Mouse (Mus musculus): Measurements from ENCODE around the gene Ttc28. TPM values are rescaled to one million over a fixed set of nuclear protein-coding genes. Genes with fewer than 3 reads are reported as not detected.

Ttc28 gene
- polyA plus RNA-seq, 1 experiment from 2014 or later = 0.95 TPM

DNA sequence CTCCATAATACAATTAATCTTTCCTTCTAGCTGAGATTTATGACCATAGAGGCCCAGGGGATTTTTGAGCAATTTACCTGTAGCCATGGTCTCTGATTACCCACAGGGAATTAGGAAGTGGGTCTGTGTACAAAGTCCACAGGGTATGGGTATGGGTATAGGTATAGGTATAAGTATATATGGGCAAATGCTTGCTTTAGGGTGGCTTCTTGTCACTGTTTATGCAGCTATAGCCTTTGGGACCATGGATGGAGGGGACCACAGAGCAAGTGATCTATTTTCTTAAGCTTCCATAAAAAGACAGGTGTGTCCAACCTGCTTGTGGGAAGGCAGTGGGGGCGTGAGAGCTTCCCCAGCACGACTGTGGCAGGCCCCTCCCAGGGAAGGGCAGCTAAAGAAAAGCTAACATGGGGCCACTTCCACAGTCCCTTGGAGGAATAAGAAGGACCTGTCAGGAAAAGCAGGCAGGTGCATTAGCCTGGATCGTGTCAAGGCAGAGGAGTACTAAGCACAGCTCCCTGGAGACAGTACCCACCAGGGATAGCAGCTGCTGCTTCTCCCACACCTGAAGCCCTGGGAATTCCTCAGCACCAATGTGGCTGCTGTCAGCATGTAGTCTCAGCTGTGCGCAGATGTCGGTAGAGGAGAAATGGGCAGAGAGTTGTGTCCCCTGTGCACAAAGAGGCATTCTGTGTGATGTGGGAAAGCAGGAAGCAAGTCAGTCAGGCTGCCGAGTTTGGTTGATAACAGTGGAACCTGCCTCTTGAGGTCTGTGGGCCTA, 338.7 kb downstream of the Ttc28 start:
- Histone ChIP-seq H3K4me2 (no peak overlapping the region), H3K27ac (no peak overlapping the region), H3K9me3 (replicated peaks) (no peaks in the 10 kb centered on the region), H3K27me3 (no peaks in the 10 kb centered on the region), H3K9ac (no peak overlapping the region), H3K4me1 (replicated peaks) (0 out of 2 replicates have a peak, but pooled peaks cover 3% of the 10 kb centered on the region), H3K36me3 (no peaks in the 10 kb centered on the region), H3K4me3 (replicated peaks) (no peak overlapping the region)
- WGBS (ENCODE audit: insufficient replicate concordance) = 54% methylated on average over 6 of the region's 6 CpGs
- ATAC-seq (ENCODE audit: low read depth) (no peak), DNase-seq (no peak)

DNA sequence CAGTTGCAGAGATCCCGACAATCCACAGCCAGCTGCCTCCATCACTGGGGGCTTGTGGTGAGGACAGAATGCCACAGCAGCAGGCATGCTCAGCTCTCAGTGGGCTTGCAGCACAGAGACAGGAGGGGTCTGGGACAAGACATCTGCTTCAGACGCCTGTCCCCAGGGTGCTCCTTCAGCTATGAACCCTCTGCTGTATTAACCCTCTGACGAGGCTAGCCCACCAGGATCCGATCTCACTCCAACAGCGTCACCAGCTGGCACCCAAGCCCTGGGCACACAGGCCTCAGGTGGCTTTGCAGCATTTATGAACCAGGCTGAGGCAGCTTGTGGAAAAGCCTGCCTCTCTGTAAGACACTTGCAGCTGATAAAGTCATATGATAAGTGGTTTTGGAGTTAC, 339.4 kb downstream of the Ttc28 start:
- Histone ChIP-seq H3K9me3 (replicated peaks) (no peaks in the 10 kb centered on the region), H3K27me3 (no peaks in the 10 kb centered on the region), H3K4me3 (replicated peaks) (no peak overlapping the region), H3K4me2 (no peak overlapping the region), H3K27ac (no peak overlapping the region), H3K9ac (no peak overlapping the region), H3K36me3 (no peaks in the 10 kb centered on the region), H3K4me1 (replicated peaks) (0 out of 2 replicates have a peak, but pooled peaks cover 3% of the 10 kb centered on the region)
- 66% methylated on average over 5 of the region's 5 CpGs for WGBS (ENCODE audit: insufficient replicate concordance)
- DNase-seq (no peak), ATAC-seq (ENCODE audit: low read depth) (no peak)

DNA sequence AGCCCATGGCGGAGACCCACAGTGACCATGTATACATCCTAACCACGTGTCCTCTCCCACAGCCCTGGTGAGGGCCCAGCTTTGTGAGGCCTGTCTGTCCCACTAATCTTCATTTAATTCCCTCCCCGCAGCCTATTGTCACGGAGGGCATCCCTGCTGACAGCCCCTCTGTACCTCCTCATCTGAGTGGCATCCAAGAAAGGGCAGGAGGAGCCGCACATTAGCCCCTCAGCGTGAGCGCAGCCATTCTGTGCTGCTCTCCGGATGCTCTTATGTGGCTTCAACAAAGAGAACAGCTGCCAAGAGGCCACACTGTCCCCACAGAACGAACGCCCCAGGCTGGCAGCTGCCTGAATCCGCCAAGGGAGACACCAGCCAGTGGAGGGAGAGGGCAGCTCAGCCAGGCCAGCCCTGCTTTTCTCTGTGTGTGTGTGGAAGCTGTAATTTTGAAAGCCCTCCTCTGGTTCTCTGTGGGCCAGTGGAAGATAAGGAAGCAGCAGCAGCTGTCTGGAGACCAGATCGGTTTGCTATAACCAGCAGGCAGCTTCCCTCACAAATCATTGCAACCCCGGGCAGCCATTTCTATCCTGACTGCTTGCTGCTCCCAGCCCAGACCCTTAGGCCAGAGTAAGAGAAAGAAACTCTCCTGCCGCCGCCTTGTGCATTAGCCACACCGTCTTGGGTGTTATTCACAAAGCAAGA, 341.2 kb downstream of the Ttc28 start:
- Histone ChIP-seq H3K4me3 (replicated peaks) (no peak overlapping the region), H3K4me2 (no peak overlapping the region), H3K36me3 (no peaks in the 10 kb centered on the region), H3K27me3 (no peaks in the 10 kb centered on the region), H3K27ac (no peak overlapping the region), H3K4me1 (replicated peaks) (0 out of 2 replicates have a peak, but pooled peaks cover 3% of the 10 kb centered on the region), H3K9me3 (replicated peaks) (no peaks in the 10 kb centered on the region), H3K9ac (no peak overlapping the region)
- DNase-seq (no peak), ATAC-seq (ENCODE audit: low read depth) (no peak)
- WGBS (ENCODE audit: insufficient replicate concordance) = 69% methylated on average over 16 of the region's 16 CpGs

DNA sequence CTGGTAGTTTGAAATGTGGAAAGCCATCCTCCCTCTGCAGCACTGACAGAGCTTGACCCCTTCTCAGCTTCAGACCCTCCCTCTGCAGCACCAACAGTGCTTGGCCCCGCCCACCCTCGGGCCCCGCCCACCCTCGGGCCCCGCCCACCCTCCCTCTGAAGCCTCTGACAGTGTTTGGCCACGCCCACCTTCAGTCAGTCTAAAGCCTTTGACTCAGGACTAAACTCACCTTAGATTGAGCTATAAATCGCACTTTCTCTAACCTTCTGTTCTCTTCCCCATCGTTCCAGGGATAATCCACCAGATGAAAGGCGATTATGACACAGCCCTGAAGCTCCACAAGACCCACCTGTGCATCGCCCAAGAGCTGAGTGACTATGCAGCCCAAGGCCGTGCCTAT, 343.2 kb downstream of the Ttc28 start:
- DNase-seq (no peak), ATAC-seq (ENCODE audit: low read depth) (no peak)
- Histone ChIP-seq H3K4me2 (no peak overlapping the region), H3K27ac (no peak overlapping the region), H3K4me1 (replicated peaks) (0 out of 2 replicates have a peak, but pooled peaks cover 3% of the 10 kb centered on the region), H3K27me3 (no peaks in the 10 kb centered on the region), H3K9me3 (replicated peaks) (no peaks in the 10 kb centered on the region), H3K9ac (no peak overlapping the region), H3K36me3 (no peaks in the 10 kb centered on the region), H3K4me3 (replicated peaks) (no peak overlapping the region)
- WGBS (ENCODE audit: insufficient replicate concordance) = 40% methylated on average over 11 of the region's 11 CpGs

DNA sequence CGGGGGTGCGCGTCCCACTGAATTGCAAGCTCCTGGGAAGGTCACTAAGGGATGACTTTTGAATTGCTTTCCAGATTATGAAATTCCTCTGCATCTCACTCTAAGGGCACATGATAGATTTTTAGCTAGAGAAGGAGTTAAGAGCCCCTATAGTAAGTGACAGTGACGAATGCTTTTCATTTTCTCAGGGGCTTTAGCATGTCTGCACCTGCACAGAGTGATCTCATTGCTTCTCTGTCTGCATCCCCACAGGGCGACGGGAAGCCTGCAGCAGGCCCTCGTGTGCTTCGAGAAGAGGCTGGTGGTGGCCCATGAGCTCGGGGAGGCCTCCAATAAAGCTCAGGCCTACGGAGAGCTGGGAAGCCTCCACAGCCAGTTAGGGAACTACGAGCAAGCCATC, 345.7 kb downstream of the Ttc28 start:
- ATAC-seq (ENCODE audit: low read depth) = no peak
- H3K36me3 ChIP-seq = no peaks in the 10 kb centered on the region
- H3K4me1 ChIP-seq (replicated peaks) = 0 out of 2 replicates have a peak, but pooled peaks cover 6% of the 10 kb centered on the region
- no peak overlapping the region for H3K4me2 ChIP-seq
- no peaks in the 10 kb centered on the region for H3K27me3 ChIP-seq
- H3K9ac ChIP-seq = no peak overlapping the region
- H3K27ac ChIP-seq = no peak overlapping the region
- no peak overlapping the region for H3K4me3 ChIP-seq (replicated peaks)
- DNase-seq = no peak
- H3K9me3 ChIP-seq (replicated peaks) = no peaks in the 10 kb centered on the region
- 73% methylated on average over 11 of the region's 11 CpGs for WGBS (ENCODE audit: insufficient replicate concordance)

DNA sequence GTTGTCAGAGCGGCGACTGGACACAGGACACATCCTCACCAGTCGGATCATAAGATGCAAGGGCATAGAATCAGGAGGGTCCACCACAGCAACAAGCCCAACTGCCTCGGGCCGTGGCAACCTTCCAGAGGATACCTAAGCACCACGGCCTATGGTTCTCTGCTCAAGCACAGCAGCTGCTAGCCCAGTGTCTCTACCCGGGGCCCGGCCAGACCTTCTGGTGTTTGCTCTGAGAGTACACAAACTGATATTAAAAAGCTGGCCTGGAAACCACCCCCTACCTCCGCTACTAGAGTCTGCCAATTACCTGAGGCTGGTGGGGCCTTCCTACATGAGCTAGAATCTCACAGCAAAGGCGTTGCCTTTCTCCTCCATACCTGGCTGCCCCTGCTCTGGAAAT, 346.9 kb downstream of the Ttc28 start:
- Histone ChIP-seq H3K36me3 (no peaks in the 10 kb centered on the region), H3K27ac (no peak overlapping the region), H3K27me3 (no peaks in the 10 kb centered on the region), H3K9ac (no peak overlapping the region), H3K9me3 (replicated peaks) (no peaks in the 10 kb centered on the region), H3K4me1 (replicated peaks) (0 out of 2 replicates have a peak, but pooled peaks cover 6% of the 10 kb centered on the region), H3K4me2 (no peak overlapping the region), H3K4me3 (replicated peaks) (no peak overlapping the region)
- WGBS (ENCODE audit: insufficient replicate concordance) = 73% methylated on average over 10 of the region's 10 CpGs
- DNase-seq = no peak
- ATAC-seq (ENCODE audit: low read depth) = no peak

DNA sequence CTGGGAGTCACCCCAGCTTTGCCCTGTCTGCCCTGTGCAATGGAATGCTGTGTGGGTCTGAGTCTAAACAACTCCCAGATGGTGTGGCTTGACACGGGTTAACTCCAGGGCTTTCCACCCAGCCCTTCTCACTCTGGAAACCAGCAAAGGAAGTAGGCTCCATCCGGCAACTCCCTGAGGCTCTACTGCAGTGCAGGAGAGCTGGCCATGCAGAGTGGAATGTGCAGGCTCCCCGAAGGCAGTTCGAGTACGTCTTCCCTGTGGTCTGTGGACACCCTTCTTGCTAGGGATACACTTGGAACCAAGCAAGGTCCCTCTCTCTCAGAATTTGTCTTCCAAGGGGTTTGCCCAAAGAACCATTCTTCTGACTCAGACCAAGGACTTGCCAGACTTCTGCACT, 348.2 kb downstream of the Ttc28 start:
- WGBS (ENCODE audit: insufficient replicate concordance) = 34% methylated on average over 5 of the region's 5 CpGs
- 0 out of 2 replicates have a peak, but pooled peaks cover 6% of the 10 kb centered on the region for H3K4me1 ChIP-seq (replicated peaks)
- no peak for ATAC-seq (ENCODE audit: low read depth)

DNA sequence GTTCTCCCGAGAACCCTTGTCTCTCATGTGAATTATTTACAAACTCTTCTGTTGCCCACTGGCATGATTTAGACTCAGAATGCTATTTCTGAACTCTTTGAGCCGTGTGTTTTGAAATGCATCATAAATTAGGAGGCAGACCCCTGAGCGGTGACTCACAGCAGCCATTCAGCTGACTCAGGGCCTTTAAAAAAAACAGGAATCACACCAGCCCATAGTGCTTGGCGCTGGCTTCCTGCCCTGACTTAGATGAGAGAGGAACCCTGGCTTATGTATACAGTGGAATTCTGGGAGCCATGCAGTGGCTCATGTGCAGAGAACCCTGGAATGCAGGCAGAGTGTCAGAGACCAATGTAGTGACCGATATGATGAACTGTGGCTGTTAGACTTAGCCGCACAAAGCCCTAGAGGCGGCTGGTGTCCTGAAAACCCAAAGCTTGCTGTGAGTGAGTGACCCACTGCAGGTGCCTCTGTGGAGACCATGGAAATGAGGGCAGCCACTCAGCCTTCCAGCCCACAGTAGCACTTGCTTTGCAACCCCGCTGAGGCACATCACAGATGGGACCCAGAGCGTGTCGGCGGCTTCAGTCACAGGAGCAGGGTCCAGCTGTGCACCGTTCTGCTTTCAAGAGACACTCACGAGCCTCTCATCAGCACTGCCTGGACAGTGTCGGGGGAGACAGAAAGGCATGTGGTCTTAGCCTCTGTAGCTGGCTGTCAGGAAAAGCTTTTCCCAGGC, 348.9 kb downstream of the Ttc28 start:
- 54% methylated on average over 14 of the region's 14 CpGs for WGBS (ENCODE audit: insufficient replicate concordance)
- Histone ChIP-seq H3K27me3 (no peaks in the 10 kb centered on the region), H3K4me3 (replicated peaks) (no peak overlapping the region), H3K27ac (peak overlapping the region; percentile 34), H3K36me3 (no peaks in the 10 kb centered on the region), H3K9ac (no peak overlapping the region), H3K4me1 (replicated peaks) (0 out of 2 replicates have a peak, but pooled peaks cover 6% of the 10 kb centered on the region), H3K4me2 (no peak overlapping the region), H3K9me3 (replicated peaks) (no peaks in the 10 kb centered on the region)
- DNase-seq (no peak), ATAC-seq (ENCODE audit: low read depth) (0 out of 2 replicates have a peak, but pooled peaks have one; percentile 39)

More for the DNA sequence above, 348.2 kb downstream of the Ttc28 start:
- Histone ChIP-seq H3K9me3 (replicated peaks) (no peaks in the 10 kb centered on the region), H3K4me2 (no peak overlapping the region), H3K9ac (no peak overlapping the region), H3K27me3 (no peaks in the 10 kb centered on the region), H3K4me3 (replicated peaks) (no peak overlapping the region), H3K27ac (0 out of 2 replicates have a peak overlapping the region, but pooled peaks have one; percentile 12), H3K36me3 (no peaks in the 10 kb centered on the region)
- no peak for DNase-seq

DNA sequence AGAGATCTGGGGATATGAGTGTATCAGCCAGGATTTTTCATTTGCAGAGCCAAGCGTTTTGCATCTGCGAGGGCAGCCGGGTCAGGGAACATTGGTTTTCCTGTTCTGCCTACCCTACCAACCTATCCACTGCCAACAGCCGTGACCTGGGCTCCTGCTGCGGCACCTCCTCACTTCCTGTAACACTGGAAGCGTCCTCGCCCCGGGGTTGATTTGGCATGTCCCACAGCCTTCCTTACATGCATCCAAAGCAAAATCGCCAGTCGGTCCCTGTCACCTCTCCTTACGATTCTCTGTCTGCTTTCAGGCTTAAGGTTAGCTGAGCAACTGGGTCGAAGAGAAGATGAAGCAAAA, 349.4 kb downstream of the Ttc28 start:
- no peak for DNase-seq
- H3K4me3 ChIP-seq (replicated peaks) = no peak overlapping the region
- peak overlapping the region; percentile 34; the same call in 1 of the 2 replicates for H3K27ac ChIP-seq
- H3K36me3 ChIP-seq = no peaks in the 10 kb centered on the region
- H3K9ac ChIP-seq = no peak overlapping the region
- WGBS (ENCODE audit: insufficient replicate concordance) = 55% methylated on average over 12 of the region's 12 CpGs
- no peaks in the 10 kb centered on the region for H3K9me3 ChIP-seq (replicated peaks)
- no peak for ATAC-seq (ENCODE audit: low read depth)
- H3K27me3 ChIP-seq = no peaks in the 10 kb centered on the region
- 0 out of 2 replicates have a peak, but pooled peaks cover 6% of the 10 kb centered on the region for H3K4me1 ChIP-seq (replicated peaks)
- H3K4me2 ChIP-seq = no peak overlapping the region

DNA sequence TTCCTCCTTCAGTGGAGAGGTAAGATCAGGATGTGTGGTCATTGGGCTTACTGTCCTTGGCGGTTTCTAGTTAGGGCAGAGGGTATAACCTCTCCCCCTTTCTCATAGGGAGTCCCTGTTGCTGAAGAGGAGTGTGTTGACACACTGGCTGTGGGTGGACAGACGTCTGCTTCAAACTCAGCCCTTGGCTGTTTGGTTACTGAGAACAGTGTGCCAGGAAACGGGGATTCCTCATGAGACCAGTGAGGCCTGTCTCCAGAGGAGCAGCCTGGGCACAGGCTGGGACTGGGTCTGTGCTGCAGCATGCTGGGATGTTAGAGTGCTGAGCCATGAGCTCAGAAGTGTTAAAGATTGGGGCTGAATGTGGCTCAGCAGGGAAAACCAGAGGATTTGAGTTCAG, 350.1 kb downstream of the Ttc28 start:
- Histone ChIP-seq H3K9ac (no peak overlapping the region), H3K4me1 (replicated peaks) (0 out of 2 replicates have a peak, but pooled peaks cover 6% of the 10 kb centered on the region), H3K4me3 (replicated peaks) (no peak overlapping the region), H3K27me3 (no peaks in the 10 kb centered on the region), H3K4me2 (no peak overlapping the region), H3K27ac (no peak overlapping the region), H3K9me3 (replicated peaks) (no peaks in the 10 kb centered on the region), H3K36me3 (no peaks in the 10 kb centered on the region)
- ATAC-seq (ENCODE audit: low read depth) (no peak), DNase-seq (no peak)
- WGBS (ENCODE audit: insufficient replicate concordance) = 49% methylated on average over 3 of the region's 3 CpGs

DNA sequence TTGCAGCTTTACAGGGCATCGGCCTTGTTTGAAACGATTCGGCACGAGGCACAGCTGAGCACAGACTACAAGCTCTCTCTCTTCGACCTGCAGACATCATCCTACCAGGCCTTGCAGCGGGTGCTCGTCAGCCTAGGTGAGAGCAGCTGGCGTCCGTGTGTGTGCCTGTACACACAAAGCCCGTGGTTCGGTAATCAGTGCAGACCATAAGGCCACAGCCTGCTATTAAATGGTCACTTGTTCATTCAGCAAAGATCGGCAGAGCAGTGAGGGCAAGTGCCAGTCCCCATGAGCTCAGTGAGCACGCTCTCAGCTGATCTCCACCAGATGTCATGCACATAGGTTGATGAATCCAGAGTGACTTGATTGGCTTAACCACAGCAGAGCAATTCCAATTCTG, 351.4 kb downstream of the Ttc28 start:
- Histone ChIP-seq H3K4me3 (replicated peaks) (no peak overlapping the region), H3K36me3 (no peaks in the 10 kb centered on the region), H3K4me2 (no peak overlapping the region), H3K9me3 (replicated peaks) (no peaks in the 10 kb centered on the region), H3K27me3 (no peaks in the 10 kb centered on the region), H3K27ac (no peak overlapping the region), H3K4me1 (replicated peaks) (0 out of 2 replicates have a peak, but pooled peaks cover 6% of the 10 kb centered on the region), H3K9ac (no peak overlapping the region)
- ATAC-seq (ENCODE audit: low read depth) (no peak), DNase-seq (no peak)
- 75% methylated on average over 13 of the region's 13 CpGs for whole genome bisulfite sequencing (ENCODE audit: insufficient replicate concordance)
